Mouse (Mus musculus) small intestine, adult 2 months (tissue): ENCODE data around the gene Etv1. TPM values are rescaled to one million over a fixed set of nuclear protein-coding genes. Genes with fewer than 3 reads are reported as not detected.
A peak's percentile ranks its signal among the peaks of the same experiment; 100 is the strongest.

Experiments
- H3K27ac ChIP-seq: fragments of 200-500 bp; 2 replicates; pipeline ENCODE4 v1.5.1; 2012; ENCODE audit warnings: low read depth, low read length, control low read depth, inconsistent platforms; ENCODE audit not compliant: insufficient read depth
- H3K27me3 ChIP-seq: fragments of 200-500 bp; 2 replicates; pipeline ENCODE4 v1.6.1; 2012; ENCODE audit warnings: mild to moderate bottlenecking, moderate library complexity, low read length, inconsistent platforms; ENCODE audit not compliant: control insufficient read depth, insufficient read depth
- H3K36me3 ChIP-seq: fragments of 200-500 bp; 2 replicates; pipeline ENCODE4 v1.6.1; 2012; ENCODE audit warnings: mild to moderate bottlenecking, low read length, control low read depth, inconsistent platforms; ENCODE audit not compliant: control insufficient read depth, insufficient read depth
- H3K4me1 ChIP-seq: fragments of 200-500 bp; 2 replicates; pipeline ENCODE4 v1.6.1; 2012; ENCODE audit warnings: low read length, inconsistent platforms, mixed read lengths; ENCODE audit not compliant: control insufficient read depth, insufficient read depth, insufficient read length
- H3K4me3 ChIP-seq: fragments of 200-500 bp; 2 replicates; pipeline ENCODE4 v1.5.1; 2012; ENCODE audit warnings: low read depth, mild to moderate bottlenecking, control low read depth, inconsistent platforms, low read length, moderate library complexity
- CTCF ChIP-seq: fragments of 200-500 bp; IDR thresholded peaks from 2 replicates; pipeline ENCODE4 v1.5.1; 2012; ENCODE audit warnings: low read depth, mild to moderate bottlenecking, control low read depth, inconsistent platforms, low read length, moderate library complexity, mixed read lengths; ENCODE audit not compliant: insufficient replicate concordance, insufficient read length; ENCODE audit errors: extremely low read depth
- POLR2A ChIP-seq: fragments of 200-500 bp; IDR thresholded peaks from 2 replicates; pipeline ENCODE4 v1.6.1; 2012; ENCODE audit warnings: low read depth, mild to moderate bottlenecking, control low read depth, inconsistent platforms, low read length, moderate library complexity
- WGBS: fragments of 180-500 bp; shearing (Covaris S2); methylation state at CpG from one replicate; pipeline ENCODE4 v1.1.7; 2018; 5-methylcytosine and 5-hydroxymethylcytosine counted together
- polyA plus RNA-seq: library from polyadenylated mRNA; depleted of rRNA; stranded (reverse); fragments of >200 nt; gene quantifications from 2 replicates; pipeline ENCODE4 v1.2.3, GENCODE M21; 2012; rRNA removed

The Etv1 gene
- 1.2 and 2.2 TPM in 2 replicates for polyA plus RNA-seq

- H3K4me3 ChIP-seq: peak within 1 kb of the TSS; percentile 89
- WGBS: 1% methylated on average over 20 of the region's 20 CpGs
- no peaks in the 10 kb centered on the region for H3K27me3 ChIP-seq
- TF ChIP-seq CTCF: no peak
- TF ChIP-seq POLR2A: no peak
- H3K36me3 ChIP-seq: no peaks in the 10 kb centered on the region
- peaks cover 3% of the 10 kb centered on the region; the same call in 1 of the 2 replicates for H3K4me1 ChIP-seq
- H3K27ac ChIP-seq: peak within 1 kb of the TSS; percentile 59
These were observed at the start of gene Etv1 for GRCm38 (mm10) chr12:38779186-38779777. TSS of gene Etv1 (plus strand) at chr12:38779380.

DNA sequence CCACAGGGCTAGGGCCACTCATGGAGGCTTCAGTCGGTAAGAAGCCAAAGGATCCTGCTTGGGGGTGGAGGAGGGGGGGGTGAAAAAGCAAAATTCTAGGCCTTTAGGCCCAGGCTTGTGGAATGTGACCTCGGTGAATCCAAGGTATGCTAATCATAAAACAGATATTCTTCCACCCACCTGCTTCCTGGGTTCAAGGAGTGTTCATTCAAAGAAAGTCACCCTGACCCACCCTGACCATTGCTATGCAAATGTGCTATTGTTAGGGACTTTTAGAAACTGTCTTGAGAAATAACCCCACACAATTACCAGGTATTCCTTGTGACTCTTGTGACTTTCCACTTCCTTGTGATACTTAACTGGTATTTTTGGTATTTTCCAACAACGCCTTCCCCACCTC lies 49.5 kb upstream of the Etv1 start:
- TF ChIP-seq CTCF: no peak
- TF ChIP-seq POLR2A: no peak
- Histone ChIP-seq H3K36me3 (no peaks in the 10 kb centered on the region), H3K4me3 (no peak overlapping the region), H3K4me1 (no peaks in the 10 kb centered on the region), H3K27me3 (no peaks in the 10 kb centered on the region), H3K27ac (no peak overlapping the region)
- 78% methylated on average over 3 of the region's 3 CpGs for WGBS

GRCm38 (mm10) chr12:38730791-38731190 lies 48.4 kb upstream of the Etv1 start:
- 87% methylated on average over 2 of the region's 2 CpGs for WGBS
- no peak for TF ChIP-seq POLR2A
- TF ChIP-seq CTCF: no peak
- no peak overlapping the region for H3K27ac ChIP-seq
- H3K4me3 ChIP-seq: no peak overlapping the region
- no peaks in the 10 kb centered on the region for H3K4me1 ChIP-seq
- H3K27me3 ChIP-seq: no peaks in the 10 kb centered on the region
- no peaks in the 10 kb centered on the region for H3K36me3 ChIP-seq

- Histone ChIP-seq H3K4me3 (no peak overlapping the region), H3K36me3 (no peaks in the 10 kb centered on the region), H3K27me3 (no peaks in the 10 kb centered on the region), H3K4me1 (no peaks in the 10 kb centered on the region), H3K27ac (no peak overlapping the region)
- TF ChIP-seq CTCF (no peak), POLR2A (no peak)
- 31% methylated on average over 2 of the region's 2 CpGs for WGBS
These were observed 19.9 kb upstream of the Etv1 start for GRCm38 (mm10) chr12:38759322-38759721.

- H3K27me3 ChIP-seq: no peaks in the 10 kb centered on the region
- H3K4me3 ChIP-seq: no peak overlapping the region
- H3K36me3 ChIP-seq: no peaks in the 10 kb centered on the region
- TF ChIP-seq POLR2A (no peak), CTCF (no peak)
- H3K27ac ChIP-seq: no peak overlapping the region
- 71% methylated on average over 7 of the region's 7 CpGs for WGBS
- H3K4me1 ChIP-seq: peaks cover 3% of the 10 kb centered on the region; the same call in 1 of the 2 replicates
These were observed 1.9 kb upstream of the Etv1 start for GRCm38 (mm10) chr12:38777316-38777715.

DNA sequence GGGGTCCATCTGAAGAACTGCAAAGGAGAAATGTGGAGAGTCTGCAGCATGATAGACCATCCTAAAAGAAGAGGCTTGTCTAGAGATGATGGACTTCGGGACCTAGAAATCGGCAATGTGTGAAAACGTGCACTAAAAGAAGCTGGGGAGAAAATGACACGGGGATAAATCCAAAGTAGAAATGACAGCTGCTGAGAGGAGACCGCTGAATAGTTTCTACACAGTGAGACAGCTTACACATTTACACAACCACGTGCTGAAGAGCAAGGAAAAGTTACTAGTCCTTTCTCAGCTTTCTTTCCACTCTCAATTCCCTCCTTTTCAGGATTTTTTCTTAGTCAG lies 1.3 kb upstream of the Etv1 start:
- 9% methylated on average over 6 of the region's 6 CpGs for WGBS
- no peak overlapping the region for H3K4me3 ChIP-seq
- H3K27me3 ChIP-seq: no peaks in the 10 kb centered on the region
- H3K36me3 ChIP-seq: no peaks in the 10 kb centered on the region
- TF ChIP-seq CTCF (no peak), POLR2A (no peak)
- peaks cover 3% of the 10 kb centered on the region; the same call in 1 of the 2 replicates for H3K4me1 ChIP-seq
- no peak overlapping the region for H3K27ac ChIP-seq

GRCm38 (mm10) chr12:38778299-38779075 lies 693 bp upstream of the Etv1 start:
- TF ChIP-seq CTCF (no peak), POLR2A (peak; percentile 19; the same call in 1 of the 2 replicates)
- H3K4me1 ChIP-seq: peaks cover 3% of the 10 kb centered on the region; the same call in 1 of the 2 replicates
- H3K27me3 ChIP-seq: no peaks in the 10 kb centered on the region
- WGBS: under 1% methylated on average over 37 of the region's 37 CpGs
- H3K36me3 ChIP-seq: no peaks in the 10 kb centered on the region
- peak overlapping the region; percentile 59 for H3K27ac ChIP-seq
- peak overlapping the region; percentile 89 for H3K4me3 ChIP-seq
